Mouse (Mus musculus) spleen, adult 12 weeks (tissue): Measurements from ENCODE around the gene Rab3il1.

Source experiments
- DNase-seq: peaks from one replicate; pipeline ENCODE4 v3.0.0; 2022; ENCODE audit warnings: low spot score

Gene Rab3il1

GRCm38 (mm10) chr19:10041388-10042148 is 40.1 kb downstream of the Rab3il1 start, which contains the start of gene Fads3:
Gene Fads3 (plus strand): TSS chr19:10041569.
- DNase-seq: peak; percentile 50

- no peak for DNase-seq
Measured at GRCm38 (mm10) chr19:10042232-10042631, 40.8 kb downstream of the Rab3il1 start.

- no peak for DNase-seq
Measured at GRCm38 (mm10) chr19:10042816-10043215, 41.3 kb downstream of the Rab3il1 start.

DNA sequence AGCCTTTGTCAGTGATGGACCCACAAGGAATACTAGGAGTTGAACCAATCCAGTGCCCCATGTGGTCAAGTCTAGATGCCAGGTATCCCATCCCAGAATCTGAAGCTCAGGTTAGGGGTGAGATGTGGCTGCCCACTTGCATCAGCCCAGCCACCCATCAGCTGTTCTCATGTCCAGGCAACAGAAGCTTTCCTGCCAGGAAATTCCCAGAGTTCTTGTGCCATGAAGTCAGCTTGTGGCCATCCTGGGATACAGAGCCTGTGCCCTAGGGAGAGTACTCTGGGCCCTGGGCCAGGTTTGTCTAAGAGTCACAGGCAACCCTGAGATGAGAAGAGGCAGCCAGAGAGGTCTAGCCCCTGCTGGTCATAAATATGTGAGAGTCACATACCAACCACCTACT is 42.2 kb downstream of the Rab3il1 start:
- no peak for DNase-seq

GRCm38 (mm10) chr19:10045707-10046106 is 44.2 kb downstream of the Rab3il1 start:
- no peak for DNase-seq

DNA sequence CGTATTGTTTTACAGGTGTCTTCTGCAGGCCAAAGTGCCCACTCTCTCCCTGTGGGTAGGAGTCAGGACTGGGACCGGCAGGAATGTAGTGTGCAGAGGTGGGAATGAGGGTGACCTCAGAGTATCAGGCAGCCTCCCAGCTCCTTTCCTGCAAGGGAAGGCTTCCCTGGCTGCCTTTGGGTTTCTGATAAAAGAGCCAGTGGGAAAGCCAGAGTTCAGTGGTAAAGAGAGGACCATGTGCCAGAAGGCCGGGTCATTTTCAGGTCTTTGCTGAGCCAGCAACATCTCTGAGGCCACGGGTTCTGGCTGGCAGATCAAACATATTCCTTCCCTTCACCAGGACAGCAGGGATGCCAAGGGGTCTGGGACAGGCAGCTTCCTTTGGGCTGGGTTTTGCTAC is 44.9 kb downstream of the Rab3il1 start:
- no peak for DNase-seq

DNA sequence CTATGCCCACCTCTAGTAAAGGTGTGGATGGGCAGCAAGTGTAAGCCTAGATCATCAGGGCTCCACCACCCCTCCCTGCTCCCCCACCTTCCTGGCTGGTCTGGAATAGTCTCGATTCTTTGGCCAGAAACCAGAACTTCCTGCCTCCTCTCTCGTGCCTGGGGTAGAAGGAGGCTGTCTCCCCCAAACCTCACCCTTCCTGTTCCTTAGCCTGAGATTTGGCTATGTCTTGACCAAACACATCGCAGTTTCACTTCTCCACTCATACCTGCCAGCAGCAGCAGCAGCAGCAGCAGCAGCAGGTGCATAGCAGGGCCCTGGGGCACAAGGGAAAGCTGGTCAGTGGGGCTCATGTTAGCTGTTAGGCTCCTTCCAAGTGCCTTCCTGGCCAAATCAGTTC is 45.5 kb downstream of the Rab3il1 start:
- no peak for DNase-seq

DNA sequence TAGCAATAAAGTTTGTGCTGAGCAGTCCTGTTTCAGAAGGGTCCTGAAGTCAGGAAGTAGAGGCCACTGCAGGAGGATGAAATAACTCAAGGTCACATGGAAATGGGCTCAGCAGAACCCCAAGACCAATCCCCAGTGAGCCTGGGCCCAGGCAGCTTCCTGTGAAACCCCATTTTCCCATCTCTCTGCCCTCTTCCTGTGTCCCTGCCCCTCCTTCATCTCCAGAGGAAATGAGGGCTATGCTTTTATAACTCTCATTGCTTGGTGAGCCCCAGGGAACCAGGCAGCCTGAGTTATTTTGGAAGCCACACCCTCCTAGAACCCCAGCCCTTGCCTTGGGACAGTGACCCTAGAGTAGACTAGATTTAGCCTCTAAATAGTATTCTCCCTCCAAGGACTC is 48.1 kb downstream of the Rab3il1 start:
- DNase-seq: no peak

- DNase-seq: no peak
Measured at GRCm38 (mm10) chr19:10050438-10050837, 49.0 kb downstream of the Rab3il1 start.

DNA sequence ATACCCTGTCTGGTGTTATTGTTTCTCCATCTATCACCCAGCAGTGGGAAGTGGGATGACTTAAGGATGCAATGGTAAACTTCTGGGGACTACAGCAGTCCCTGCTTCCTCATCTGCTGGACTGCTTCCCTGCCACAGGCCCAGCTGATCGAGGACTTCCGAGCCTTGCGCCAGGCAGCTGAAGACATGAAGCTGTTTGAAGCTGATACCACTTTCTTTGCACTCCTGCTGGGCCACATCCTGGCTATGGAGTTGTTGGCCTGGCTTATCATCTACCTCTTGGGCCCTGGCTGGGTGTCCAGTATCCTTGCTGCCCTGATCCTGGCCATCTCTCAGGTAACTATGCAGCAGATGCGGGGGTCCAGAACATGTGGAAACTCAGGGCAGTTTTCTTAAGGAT is 51.2 kb downstream of the Rab3il1 start:
- no peak for DNase-seq

- DNase-seq: no peak
Measured at GRCm38 (mm10) chr19:10053692-10054260, 52.3 kb downstream of the Rab3il1 start.

DNA sequence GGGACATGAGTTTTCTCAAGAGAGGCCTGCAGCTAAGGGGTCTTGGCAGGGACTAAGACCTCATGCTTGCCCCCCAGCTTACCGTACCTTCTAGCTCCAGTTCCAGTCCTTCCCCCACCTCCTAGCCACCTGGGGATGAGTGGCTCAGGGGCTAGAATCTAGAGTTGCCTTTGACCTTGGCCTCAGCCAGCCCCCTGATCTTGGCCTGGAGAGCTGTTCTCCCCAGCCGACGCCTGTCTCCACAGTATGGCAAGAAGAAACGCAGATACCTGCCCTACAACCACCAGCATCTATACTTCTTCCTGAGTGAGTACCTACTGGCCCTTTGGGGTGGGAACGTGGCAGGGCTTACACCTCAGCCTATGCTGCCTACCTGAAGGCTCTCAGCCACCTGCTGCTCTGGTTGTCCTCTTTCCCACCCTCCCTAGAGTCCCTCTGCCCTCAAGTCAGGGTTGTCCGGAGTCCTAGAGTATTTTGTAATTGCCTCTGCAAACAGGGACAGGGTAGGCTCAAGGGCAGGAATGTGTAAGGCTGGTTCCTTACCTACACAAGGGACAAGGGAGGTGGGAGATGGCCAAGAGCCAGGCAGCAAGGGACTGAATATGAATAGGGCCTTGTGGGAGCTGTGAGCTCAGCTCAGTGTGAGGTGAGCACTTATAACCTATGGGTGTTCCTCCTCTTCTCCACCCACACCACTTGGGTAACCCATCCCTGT is 53.0 kb downstream of the Rab3il1 start:
- no peak for DNase-seq

GRCm38 (mm10) chr19:10055261-10055660 is 53.8 kb downstream of the Rab3il1 start:
- no peak for DNase-seq

GRCm38 (mm10) chr19:10055783-10056660 is 54.6 kb downstream of the Rab3il1 start:
- no peak for DNase-seq

DNA sequence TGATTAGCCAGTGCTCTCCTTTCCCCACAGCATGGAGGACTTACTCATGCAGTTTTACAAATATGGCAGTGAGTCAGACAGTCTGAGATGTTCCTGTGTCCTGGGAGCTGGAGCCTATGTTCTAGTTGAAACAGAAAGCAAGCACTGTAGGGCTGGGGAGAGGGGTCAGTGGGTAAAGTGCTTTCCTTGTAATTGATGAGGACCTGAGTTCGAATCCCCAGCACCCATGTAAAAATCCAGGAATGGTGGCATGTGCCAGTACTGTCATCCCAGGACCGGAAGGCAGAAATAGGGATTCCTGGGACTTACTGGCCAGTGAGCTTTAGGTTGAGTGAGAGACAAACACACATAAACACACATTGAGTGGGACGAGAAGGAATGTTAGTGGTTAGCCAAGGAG is 55.2 kb downstream of the Rab3il1 start:
- no peak for DNase-seq

DNA sequence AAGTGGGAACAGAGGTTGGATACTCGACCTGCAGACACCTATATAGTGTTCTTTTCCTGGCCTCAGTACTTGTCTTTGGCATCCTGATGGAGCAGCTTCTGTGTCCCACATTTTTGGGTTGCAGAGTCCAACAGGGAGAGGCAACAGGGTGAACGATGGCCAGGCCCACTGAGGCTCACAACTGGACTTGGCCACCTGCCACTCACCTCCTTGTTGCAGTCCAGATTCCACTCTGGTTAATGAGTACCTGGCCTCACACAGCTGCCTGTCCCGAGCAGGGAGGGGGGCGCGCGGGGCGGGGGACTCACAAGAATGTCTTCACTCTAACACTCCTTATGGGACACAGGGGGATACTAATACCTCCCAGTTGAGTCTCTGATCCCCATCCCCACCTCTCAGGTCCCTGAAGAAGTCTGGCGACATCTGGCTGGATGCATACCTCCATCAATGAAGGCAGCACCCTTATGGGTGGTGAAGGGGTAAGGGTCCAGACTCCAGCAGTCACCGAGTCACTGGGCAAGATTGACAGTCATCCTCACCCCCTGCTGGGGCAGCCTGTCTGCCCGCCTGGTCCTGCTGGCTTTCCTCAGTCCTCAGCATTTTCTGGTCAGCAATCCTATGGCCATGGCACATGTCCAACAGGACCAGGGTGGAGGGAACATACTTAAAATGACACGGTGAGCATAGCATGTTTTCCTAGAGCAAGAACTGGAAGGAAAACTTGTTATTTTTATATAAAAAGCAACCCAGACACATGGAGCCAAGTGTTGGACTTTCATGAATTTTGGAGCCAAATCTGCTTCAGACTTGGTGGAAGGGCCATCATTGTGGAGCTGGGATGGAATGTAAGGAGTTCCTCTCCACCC is 56.2 kb downstream of the Rab3il1 start:
- DNase-seq: no peak

DNA sequence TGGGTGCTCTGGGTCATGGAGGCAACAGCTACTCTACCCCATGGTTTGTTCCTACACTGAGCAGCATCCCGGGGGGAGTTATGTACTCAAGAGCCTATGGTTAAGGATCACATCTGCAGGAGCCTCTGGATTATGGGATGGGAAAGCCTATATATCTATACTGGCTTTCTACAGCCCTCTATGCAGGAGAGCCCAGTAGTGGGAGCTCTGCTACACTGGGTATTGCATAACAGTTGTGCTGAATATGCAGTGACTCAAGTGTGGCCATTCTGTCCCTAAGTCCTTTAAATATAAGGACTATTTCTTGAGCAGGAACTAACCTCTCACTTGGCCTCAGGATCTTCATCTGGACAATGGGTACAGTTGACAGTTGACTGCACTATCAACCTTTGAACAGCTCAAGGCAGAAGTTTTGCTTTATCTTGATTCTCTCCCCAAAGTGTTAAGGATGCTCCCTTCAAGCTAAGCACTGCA is 56.9 kb downstream of the Rab3il1 start:
- no peak for DNase-seq

GRCm38 (mm10) chr19:10058876-10059427 is 57.5 kb downstream of the Rab3il1 start:
- DNase-seq: no peak

DNA sequence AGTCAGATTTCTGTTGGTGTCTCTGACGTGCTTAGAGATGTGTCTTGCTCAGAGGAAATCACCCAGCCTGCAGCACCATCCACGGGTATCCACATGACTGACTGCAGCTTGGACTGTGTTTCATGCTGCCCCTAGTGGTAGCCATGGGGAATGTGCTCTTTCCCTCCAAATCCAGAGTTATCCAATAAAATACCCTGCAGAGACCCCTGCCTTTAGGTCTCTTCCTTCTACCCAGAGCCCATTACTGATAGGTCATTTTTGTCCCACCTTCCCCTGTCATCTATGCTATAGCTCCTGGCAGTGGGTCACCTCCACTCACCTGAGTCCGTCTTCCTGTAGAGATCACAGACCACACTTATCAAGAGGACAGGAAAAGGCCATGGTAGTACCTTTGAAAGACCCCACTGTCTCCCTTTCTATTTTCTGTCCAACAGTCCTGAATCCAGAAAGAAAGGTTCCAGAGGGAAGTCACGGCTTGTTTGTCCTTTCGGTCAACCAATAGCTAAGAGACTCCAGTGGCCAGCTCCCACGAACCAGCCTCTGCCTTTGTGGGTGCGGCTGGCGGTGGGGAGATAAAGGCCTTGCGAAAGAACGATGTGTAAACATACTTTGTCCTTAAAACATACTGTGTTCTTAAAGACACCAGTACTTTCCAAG is 58.6 kb downstream of the Rab3il1 start:
- peak; percentile 52 for DNase-seq
